Mouse (Mus musculus) embryonic facial prominence, embryonic 15.5 days (tissue): ENCODE measurements around the gene Mpp4. TPM values are rescaled to one million over a fixed set of nuclear protein-coding genes. Genes with fewer than 3 reads are reported as not detected.

Source experiments
- ATAC-seq: fragments of 200-750 bp; cut with Nextera tagmentation; 2 replicates; pipeline ENCODE4 v1.8.0; 2017; ENCODE audit warnings: low read depth, moderate TSS enrichment; ENCODE audit not compliant: insufficient number of reproducible peaks, low FRiP score, low TSS enrichment
- H3K27ac ChIP-seq: fragments of 300-500 bp; sonication (generic); replicated peaks from 2 replicates; pipeline ENCODE4 v1.5.1; 2015; ENCODE audit warnings: mild to moderate bottlenecking, inconsistent platforms
- H3K27me3 ChIP-seq: fragments of 300-500 bp; sonication (generic); 2 replicates; pipeline ENCODE4 v1.6.1; 2015; ENCODE audit warnings: inconsistent platforms
- H3K36me3 ChIP-seq: fragments of 300-500 bp; sonication (generic); 2 replicates; pipeline ENCODE4 v1.6.1; 2015; ENCODE audit warnings: mild to moderate bottlenecking, inconsistent platforms
- H3K4me1 ChIP-seq: fragments of 300-500 bp; sonication (generic); 2 replicates; pipeline ENCODE4 v1.6.1; 2015; ENCODE audit warnings: inconsistent platforms
- H3K4me2 ChIP-seq: fragments of 300-500 bp; sonication (generic); replicated peaks from 2 replicates; pipeline ENCODE4 v1.6.1; 2015; ENCODE audit warnings: mild to moderate bottlenecking, inconsistent platforms
- H3K4me3 ChIP-seq: fragments of 300-500 bp; sonication (generic); replicated peaks from 2 replicates; pipeline ENCODE4 v1.5.1; 2015; ENCODE audit warnings: mild to moderate bottlenecking, inconsistent platforms
- H3K9ac ChIP-seq: fragments of 300-500 bp; sonication (generic); 2 replicates; pipeline ENCODE4 v1.6.1; 2015; ENCODE audit warnings: inconsistent platforms
- H3K9me3 ChIP-seq: fragments of 300-500 bp; sonication (generic); replicated peaks from 2 replicates; pipeline ENCODE4 v1.6.1; 2016; ENCODE audit warnings: inconsistent platforms
- WGBS: fragments of 180-500 bp; shearing (Covaris S2); methylation state at CpG from one replicate; pipeline ENCODE4 v1.1.7; 2015; 5-methylcytosine and 5-hydroxymethylcytosine counted together
- polyA plus RNA-seq: library from polyadenylated mRNA; unstranded; fragments of >200 nt; fragmentation: Nextera tagmentation; extraction: Ambion mirVana; gene quantifications from 2 replicates; pipeline ENCODE4 v1.2.1, GENCODE M21; 2015

The Mpp4 gene
- 0.17 and 0.23 TPM in 2 replicates for polyA plus RNA-seq

GRCm38 (mm10) chr1:59163030-59163461, at the start of gene Mpp4:
Gene Mpp4 (minus strand): TSS chr1:59163389.
- H3K4me2 ChIP-seq = no peak within 1 kb of the TSS
- peaks cover 18% of the 10 kb centered on the region; the same call in 1 of the 2 replicates for H3K36me3 ChIP-seq
- H3K9ac ChIP-seq = no peak within 1 kb of the TSS
- H3K9me3 ChIP-seq = no peaks in the 10 kb centered on the region
- 38% methylated on average over 12 of the region's 12 CpGs for WGBS
- no peak for ATAC-seq
- no peak within 1 kb of the TSS for H3K4me3 ChIP-seq
- no peaks in the 10 kb centered on the region for H3K27me3 ChIP-seq
- H3K27ac ChIP-seq = peak within 1 kb of the TSS; percentile 35
- H3K4me1 ChIP-seq = 0 out of 2 replicates have a peak, but pooled peaks cover 6% of the 10 kb centered on the region

DNA sequence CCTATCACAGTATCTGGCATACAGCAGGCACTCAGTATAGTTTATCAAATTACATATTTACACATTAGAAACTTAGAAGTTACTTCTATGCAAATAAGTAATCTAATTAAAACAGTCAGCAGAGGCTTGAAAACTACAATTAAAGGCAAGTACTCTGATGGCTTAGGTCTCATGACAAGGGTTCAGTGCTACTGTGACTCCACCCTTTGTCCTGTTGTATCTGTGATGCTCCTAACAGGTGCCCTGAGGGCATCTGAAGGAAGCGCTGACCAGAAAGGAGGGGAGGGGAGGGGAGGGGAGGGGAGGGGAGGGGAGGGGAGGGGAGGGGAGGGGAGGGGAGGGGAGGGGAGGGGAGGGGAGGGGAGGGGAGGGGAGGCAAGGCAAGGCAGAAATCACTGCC, 49.8 kb upstream of the Mpp4 start:
- Histone ChIP-seq H3K9ac (no peak overlapping the region), H3K27ac (no peak overlapping the region), H3K36me3 (peaks cover 27% of the 10 kb centered on the region), H3K4me2 (no peak overlapping the region), H3K4me1 (no peaks in the 10 kb centered on the region), H3K9me3 (no peaks in the 10 kb centered on the region), H3K27me3 (no peaks in the 10 kb centered on the region), H3K4me3 (no peak overlapping the region)
- ATAC-seq = no peak
- WGBS = no CpG with 5 or more reads among the region's 1 CpGs

GRCm38 (mm10) chr1:59212076-59212779, 49.0 kb upstream of the Mpp4 start:
- H3K27me3 ChIP-seq = no peaks in the 10 kb centered on the region
- peaks cover 25% of the 10 kb centered on the region for H3K36me3 ChIP-seq
- H3K27ac ChIP-seq = no peak overlapping the region
- no peaks in the 10 kb centered on the region for H3K4me1 ChIP-seq
- H3K9ac ChIP-seq = no peak overlapping the region
- no peak overlapping the region for H3K4me2 ChIP-seq
- no peaks in the 10 kb centered on the region for H3K9me3 ChIP-seq
- H3K4me3 ChIP-seq = no peak overlapping the region
- WGBS = 80% methylated on average over 5 of the region's 5 CpGs
- ATAC-seq = no peak

DNA sequence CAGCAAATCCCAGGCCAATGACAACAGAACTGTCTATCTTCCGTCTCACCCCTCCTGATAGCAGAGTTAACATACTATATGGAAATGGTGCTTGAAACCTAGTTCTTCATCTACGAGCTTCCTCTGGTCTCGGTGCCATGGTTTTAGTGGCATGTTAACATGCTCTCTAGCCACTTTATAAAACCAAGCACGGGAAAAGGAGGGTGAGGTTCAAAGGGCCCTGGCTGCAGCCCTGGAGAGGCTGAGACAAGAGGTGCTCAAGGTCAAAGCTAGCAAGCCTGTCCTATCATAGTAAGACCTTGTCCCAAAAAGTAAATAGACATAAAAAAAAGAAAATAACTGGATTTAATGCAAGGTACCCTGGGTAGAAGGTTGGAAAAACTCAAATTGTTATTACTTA, 48.5 kb upstream of the Mpp4 start:
- Histone ChIP-seq H3K36me3 (peaks cover 23% of the 10 kb centered on the region), H3K9ac (no peak overlapping the region), H3K27ac (no peak overlapping the region), H3K4me2 (no peak overlapping the region), H3K4me1 (no peaks in the 10 kb centered on the region), H3K4me3 (no peak overlapping the region), H3K27me3 (no peaks in the 10 kb centered on the region), H3K9me3 (no peaks in the 10 kb centered on the region)
- no peak for ATAC-seq
- WGBS = 87% methylated on average over 4 of the region's 4 CpGs

- H3K4me2 ChIP-seq = no peak overlapping the region
- H3K9ac ChIP-seq = no peak overlapping the region
- no peak overlapping the region for H3K4me3 ChIP-seq
- H3K36me3 ChIP-seq = peaks cover 14% of the 10 kb centered on the region
- H3K9me3 ChIP-seq = no peaks in the 10 kb centered on the region
- 86% methylated on average over 1 of the region's 1 CpGs for WGBS
- H3K27me3 ChIP-seq = no peaks in the 10 kb centered on the region
- ATAC-seq = no peak
- H3K4me1 ChIP-seq = no peaks in the 10 kb centered on the region
- H3K27ac ChIP-seq = no peak overlapping the region
Observed at GRCm38 (mm10) chr1:59208331-59208730, 45.1 kb upstream of the Mpp4 start.

DNA sequence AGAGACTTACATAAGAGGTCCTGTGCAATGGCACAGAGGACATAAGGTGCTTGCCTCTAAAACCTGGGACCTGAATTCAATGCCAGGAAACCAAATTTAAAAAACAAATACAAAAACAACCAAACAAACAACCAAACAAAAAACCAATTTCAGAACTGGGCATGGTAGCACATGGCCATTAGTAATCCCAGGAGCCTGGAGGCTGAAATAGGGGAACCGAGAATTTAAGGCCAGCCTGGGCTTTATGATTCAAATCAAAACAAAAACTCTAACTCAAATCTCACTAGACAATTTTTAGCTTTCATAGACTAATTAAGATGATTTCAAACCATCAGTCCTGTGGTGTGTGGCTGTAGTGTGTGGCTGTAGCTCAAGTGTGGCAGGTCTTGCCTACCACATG, 41.3 kb upstream of the Mpp4 start:
- no peak overlapping the region for H3K27ac ChIP-seq
- H3K4me2 ChIP-seq = no peak overlapping the region
- H3K4me3 ChIP-seq = no peak overlapping the region
- H3K9ac ChIP-seq = no peak overlapping the region
- no peaks in the 10 kb centered on the region for H3K27me3 ChIP-seq
- H3K36me3 ChIP-seq = peaks cover 14% of the 10 kb centered on the region; the same call in 1 of the 2 replicates
- no peak for ATAC-seq
- 73% methylated on average over 1 of the region's 1 CpGs for whole genome bisulfite sequencing
- H3K9me3 ChIP-seq = no peaks in the 10 kb centered on the region
- H3K4me1 ChIP-seq = no peaks in the 10 kb centered on the region

GRCm38 (mm10) chr1:59202367-59202766, 39.2 kb upstream of the Mpp4 start:
- Histone ChIP-seq H3K4me1 (no peaks in the 10 kb centered on the region), H3K9me3 (no peaks in the 10 kb centered on the region), H3K4me2 (no peak overlapping the region), H3K9ac (no peak overlapping the region), H3K36me3 (peaks cover 14% of the 10 kb centered on the region; the same call in 1 of the 2 replicates), H3K27ac (no peak overlapping the region), H3K4me3 (no peak overlapping the region), H3K27me3 (no peaks in the 10 kb centered on the region)
- WGBS = 92% methylated on average over 10 of the region's 10 CpGs
- ATAC-seq = no peak

DNA sequence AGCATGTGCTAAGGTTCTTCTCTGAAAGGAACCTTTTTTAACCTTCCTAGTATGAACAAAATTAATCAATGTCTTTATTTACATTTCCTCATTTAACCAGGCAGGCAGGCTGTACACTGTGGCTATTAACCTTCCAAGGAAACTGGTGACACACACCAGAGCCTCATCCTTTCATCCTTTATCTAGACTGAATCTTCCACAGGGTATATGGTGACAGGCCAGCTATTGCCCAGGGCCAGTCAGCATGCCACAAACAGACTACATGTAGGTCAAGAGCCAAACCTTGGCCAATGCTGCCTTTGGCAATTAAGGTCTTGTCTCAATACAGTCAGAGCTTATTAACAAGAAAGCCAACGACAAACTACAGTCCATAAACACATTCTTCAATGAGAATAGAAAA, 38.4 kb upstream of the Mpp4 start:
- H3K9ac ChIP-seq = no peak overlapping the region
- no peaks in the 10 kb centered on the region for H3K4me1 ChIP-seq
- no peaks in the 10 kb centered on the region for H3K9me3 ChIP-seq
- H3K27me3 ChIP-seq = no peaks in the 10 kb centered on the region
- no peak for ATAC-seq
- no peak overlapping the region for H3K27ac ChIP-seq
- peaks cover 14% of the 10 kb centered on the region; the same call in 1 of the 2 replicates for H3K36me3 ChIP-seq
- WGBS = 82% methylated on average over 1 of the region's 1 CpGs
- H3K4me3 ChIP-seq = no peak overlapping the region
- no peak overlapping the region for H3K4me2 ChIP-seq

DNA sequence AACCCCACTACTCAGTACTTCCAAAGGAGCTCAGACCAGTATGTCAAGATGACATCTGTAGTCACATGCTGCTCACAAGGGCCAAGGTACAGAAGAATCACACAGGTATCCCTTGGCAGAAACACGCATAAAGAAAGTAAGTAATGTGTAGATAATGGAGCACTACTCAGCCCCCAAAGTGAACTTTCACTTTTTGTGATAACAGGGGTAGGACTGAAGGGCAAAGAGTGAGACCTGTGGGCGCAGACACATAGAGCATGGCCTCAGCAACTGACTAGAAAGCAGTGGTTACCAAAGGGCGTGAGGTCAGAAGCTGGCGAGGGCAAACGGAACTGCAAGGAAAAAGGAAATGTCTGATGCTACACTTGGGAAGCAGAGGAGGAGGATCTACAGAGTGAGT, 37.8 kb upstream of the Mpp4 start:
- H3K9ac ChIP-seq = no peak overlapping the region
- H3K4me1 ChIP-seq = no peaks in the 10 kb centered on the region
- no peaks in the 10 kb centered on the region for H3K27me3 ChIP-seq
- H3K9me3 ChIP-seq = no peaks in the 10 kb centered on the region
- WGBS = 84% methylated on average over 5 of the region's 5 CpGs
- ATAC-seq = no peak
- H3K36me3 ChIP-seq = peaks cover 14% of the 10 kb centered on the region; the same call in 1 of the 2 replicates
- no peak overlapping the region for H3K27ac ChIP-seq
- H3K4me2 ChIP-seq = no peak overlapping the region
- H3K4me3 ChIP-seq = no peak overlapping the region

DNA sequence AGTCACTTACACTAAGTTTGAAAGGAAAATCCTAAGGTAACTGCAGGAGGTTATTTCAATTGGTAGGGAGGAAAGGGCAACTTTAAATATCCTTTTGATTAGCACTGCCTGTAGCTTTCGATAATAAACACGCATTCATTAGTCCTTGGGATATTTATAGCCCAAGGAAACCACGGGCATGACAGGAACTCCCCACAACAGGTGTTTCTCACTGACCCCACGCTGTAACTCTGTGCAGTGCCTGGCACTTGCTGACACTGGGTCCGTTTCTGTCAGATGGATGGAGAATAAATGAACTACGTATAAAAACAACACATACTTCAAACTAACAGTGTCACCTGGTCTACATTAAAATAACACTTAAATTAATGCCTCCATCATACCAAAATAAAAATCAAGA, 31.8 kb upstream of the Mpp4 start:
- ATAC-seq = no peak
- Histone ChIP-seq H3K9ac (no peak overlapping the region), H3K4me3 (no peak overlapping the region), H3K27me3 (no peaks in the 10 kb centered on the region), H3K9me3 (no peaks in the 10 kb centered on the region), H3K4me2 (no peak overlapping the region), H3K27ac (no peak overlapping the region), H3K36me3 (peaks cover 22% of the 10 kb centered on the region; the same call in 1 of the 2 replicates), H3K4me1 (no peaks in the 10 kb centered on the region)
- WGBS = 56% methylated on average over 6 of the region's 6 CpGs

DNA sequence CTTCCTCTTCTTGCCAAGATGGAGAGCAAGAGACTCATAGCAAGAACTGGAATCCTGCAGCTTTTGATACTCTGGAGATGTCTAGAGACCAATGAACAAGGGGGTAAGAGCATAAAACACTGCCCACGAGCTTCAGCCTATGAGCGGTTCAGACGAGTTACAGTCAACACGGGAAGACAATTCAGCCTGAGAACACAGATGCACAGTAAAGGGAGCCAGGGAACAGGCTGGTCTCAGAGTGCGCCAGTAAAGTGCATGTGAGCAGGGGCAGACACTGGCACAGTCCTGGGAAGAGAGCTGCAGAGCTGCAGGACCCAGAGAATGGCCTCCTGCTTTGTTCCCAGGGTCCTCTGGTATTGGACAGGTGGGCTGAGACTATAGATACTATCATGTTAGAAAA, 24.6 kb upstream of the Mpp4 start:
- 80% methylated on average over 5 of the region's 5 CpGs for WGBS
- Histone ChIP-seq H3K4me3 (no peak overlapping the region), H3K4me2 (no peak overlapping the region), H3K27ac (no peak overlapping the region), H3K9ac (no peak overlapping the region), H3K27me3 (no peaks in the 10 kb centered on the region), H3K9me3 (no peaks in the 10 kb centered on the region), H3K36me3 (peaks cover 23% of the 10 kb centered on the region), H3K4me1 (no peaks in the 10 kb centered on the region)
- ATAC-seq = no peak

- peaks cover 24% of the 10 kb centered on the region for H3K36me3 ChIP-seq
- 84% methylated on average over 10 of the region's 10 CpGs for WGBS
Observed at GRCm38 (mm10) chr1:59186317-59186716, 23.1 kb upstream of the Mpp4 start.

More at GRCm38 (mm10) chr1:59186317-59186716, 23.1 kb upstream of the Mpp4 start:
- ATAC-seq = no peak
- H3K27me3 ChIP-seq = no peaks in the 10 kb centered on the region
- H3K4me2 ChIP-seq = no peak overlapping the region
- no peak overlapping the region for H3K4me3 ChIP-seq
- no peaks in the 10 kb centered on the region for H3K4me1 ChIP-seq
- no peaks in the 10 kb centered on the region for H3K9me3 ChIP-seq
- H3K9ac ChIP-seq = no peak overlapping the region
- no peak overlapping the region for H3K27ac ChIP-seq
